Mouse (Mus musculus): ENCODE results near the gene Adra1b.

DNA sequence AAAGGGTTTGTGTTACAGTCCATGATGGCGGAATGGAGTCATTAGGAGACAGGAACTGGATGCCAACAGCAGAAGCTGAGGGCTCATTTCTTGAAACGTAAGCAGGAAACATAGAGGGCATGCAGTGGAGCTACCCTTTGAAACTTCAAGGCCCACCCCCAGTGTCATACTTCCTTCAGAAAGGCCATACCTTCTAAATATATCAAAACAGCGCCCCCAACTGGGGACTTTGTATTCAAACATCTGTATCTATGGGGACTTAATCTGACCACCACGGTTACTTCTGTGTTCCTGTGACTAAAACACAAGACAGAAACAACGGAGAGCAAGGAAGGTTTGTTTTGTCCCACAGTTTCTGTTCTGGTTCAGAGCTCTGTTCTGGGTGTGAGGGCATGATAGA lies 145.6 kb downstream of the Adra1b start:
- no peak for TF ChIP-seq GATA1 (IDR thresholded peaks at IDR 0.05; ENCODE audit: borderline replicate concordance, low read length)
- no peak for TF ChIP-seq FLI1 (IDR thresholded peaks at IDR 0.05; ENCODE audit: low read length)

Measured in megakaryocyte, embryonic 14.5 days (primary cell).